Mouse (Mus musculus) liver, embryonic 14.5 days (tissue): Measurements from ENCODE around the gene Tssk4.

ENCODE experiments used
- CTCF ChIP-seq: IDR thresholded peaks from 2 replicates; pipeline ENCODE4 v1.5.1; 2016; ENCODE audit warnings: antibody characterized with exemption, low read depth, control low read depth
- EP300 ChIP-seq: IDR thresholded peaks from 2 replicates; pipeline ENCODE4 v1.6.1; 2016; ENCODE audit warnings: antibody characterized with exemption, low read depth

- no peak for TF ChIP-seq CTCF
- TF ChIP-seq EP300 = peak; percentile 61; the same call in 1 of the 2 replicates
Observed at GRCm38 (mm10) chr14:55618486-55619195, 31.3 kb upstream of the Tssk4 start.
